Mouse (Mus musculus) midbrain, embryonic 14.5 days (tissue): ENCODE measurements around the gene Metap2. TPM values are rescaled to one million over a fixed set of nuclear protein-coding genes. Genes with fewer than 3 reads are reported as not detected.

Experiments
- ATAC-seq: fragments of 200-750 bp; cut with Nextera tagmentation; 2 replicates; pipeline ENCODE4 v1.8.0; 2017; ENCODE audit warnings: moderate number of reproducible peaks, moderate library complexity; ENCODE audit not compliant: low FRiP score, low TSS enrichment
- DNase-seq: peaks from one replicate; pipeline ENCODE4 v3.0.0-alpha.2; 2015
- H3K27ac ChIP-seq: fragments of 300-500 bp; sonication (generic); replicated peaks from 2 replicates; pipeline ENCODE4 v1.5.1; 2014; ENCODE audit warnings: mild to moderate bottlenecking, low read depth, low read length, moderate library complexity
- H3K27me3 ChIP-seq: fragments of 300-500 bp; sonication (generic); 2 replicates; pipeline ENCODE4 v1.6.1; 2014; ENCODE audit warnings: low read length, control low read depth, mixed read lengths; ENCODE audit not compliant: control insufficient read depth, insufficient read depth
- H3K36me3 ChIP-seq: fragments of 300-500 bp; sonication (generic); 2 replicates; pipeline ENCODE4 v1.6.1; 2014; ENCODE audit warnings: low read length, control low read depth; ENCODE audit not compliant: control insufficient read depth, insufficient read depth
- H3K4me1 ChIP-seq: fragments of 300-500 bp; sonication (generic); 2 replicates; pipeline ENCODE4 v1.6.1; 2014; ENCODE audit warnings: mild to moderate bottlenecking, antibody characterized with exemption, low read length, control low read depth; ENCODE audit not compliant: control insufficient read depth, insufficient read depth
- H3K4me2 ChIP-seq: fragments of 300-500 bp; sonication (generic); 2 replicates; pipeline ENCODE4 v1.6.1; 2014; ENCODE audit warnings: mild to moderate bottlenecking, low read length, moderate library complexity
- H3K4me3 ChIP-seq: fragments of 300-500 bp; sonication (generic); replicated peaks from 2 replicates; pipeline ENCODE4 v1.5.1; 2014; ENCODE audit warnings: low read depth, low read length
- H3K9ac ChIP-seq: fragments of 300-500 bp; sonication (generic); replicated peaks from 2 replicates; pipeline ENCODE4 v1.6.1; 2014; ENCODE audit warnings: mild to moderate bottlenecking, low read length, moderate library complexity
- H3K9me3 ChIP-seq: fragments of 300-500 bp; sonication (generic); 2 replicates; pipeline ENCODE4 v1.6.1; 2016; ENCODE audit warnings: low read length, control low read depth, mixed read lengths; ENCODE audit not compliant: control insufficient read depth
- WGBS: fragments of 180-500 bp; shearing (Covaris S2); extraction: QIAGEN DNeasy Blood & Tissue Kit; methylation state at CpG from one replicate; pipeline ENCODE4 v1.1.7; 2014; 5-methylcytosine and 5-hydroxymethylcytosine counted together
- polyA plus RNA-seq: library from polyadenylated mRNA; unstranded; fragments of >200 nt; fragmentation: Nextera tagmentation; extraction: Ambion mirVana; gene quantifications from 2 replicates; pipeline ENCODE4 v1.2.1, GENCODE M21; 2014

Metap2 gene
- polyA plus RNA-seq = 142 and 173 TPM in 2 replicates

GRCm38 (mm10) chr10:93897043-93897646 is at the start of gene Metap2:
Gene Metap2, minus strand, starts transcription at chr10:93897093.
- no peak within 1 kb of the TSS for H3K27ac ChIP-seq
- 67% methylated on average over 7 of the region's 7 CpGs for WGBS
- H3K9me3 ChIP-seq = no peaks in the 10 kb centered on the region
- no peaks in the 10 kb centered on the region for H3K36me3 ChIP-seq
- no peak within 1 kb of the TSS for H3K4me2 ChIP-seq
- ATAC-seq (no peak), DNase-seq (no peak)
- H3K4me1 ChIP-seq = no peaks in the 10 kb centered on the region
- H3K4me3 ChIP-seq = no peak within 1 kb of the TSS
- H3K9ac ChIP-seq = no peak within 1 kb of the TSS
- no peaks in the 10 kb centered on the region for H3K27me3 ChIP-seq

- Histone ChIP-seq H3K9me3 (no peaks in the 10 kb centered on the region), H3K27ac (no peak overlapping the region), H3K4me2 (no peak overlapping the region), H3K9ac (no peak overlapping the region), H3K4me3 (no peak overlapping the region), H3K4me1 (no peaks in the 10 kb centered on the region), H3K36me3 (no peaks in the 10 kb centered on the region), H3K27me3 (no peaks in the 10 kb centered on the region)
- ATAC-seq (no peak), DNase-seq (no peak)
- WGBS = 72% methylated on average over 9 of the region's 9 CpGs
These were observed 49.1 kb upstream of the Metap2 start for GRCm38 (mm10) chr10:93945843-93946499.

GRCm38 (mm10) chr10:93945364-93945763 is 48.5 kb upstream of the Metap2 start:
- DNase-seq (peak; percentile 70), ATAC-seq (no peak)
- Histone ChIP-seq H3K27ac (no peak overlapping the region), H3K9me3 (no peaks in the 10 kb centered on the region), H3K27me3 (no peaks in the 10 kb centered on the region), H3K4me2 (no peak overlapping the region), H3K36me3 (no peaks in the 10 kb centered on the region), H3K4me1 (no peaks in the 10 kb centered on the region), H3K9ac (no peak overlapping the region), H3K4me3 (no peak overlapping the region)
- 41% methylated on average over 4 of the region's 4 CpGs for WGBS

- WGBS = 43% methylated on average over 5 of the region's 5 CpGs
- DNase-seq (no peak), ATAC-seq (no peak)
- H3K4me1 ChIP-seq = no peaks in the 10 kb centered on the region
- H3K4me2 ChIP-seq = no peak overlapping the region
- no peak overlapping the region for H3K27ac ChIP-seq
- no peaks in the 10 kb centered on the region for H3K9me3 ChIP-seq
- H3K27me3 ChIP-seq = no peaks in the 10 kb centered on the region
- no peak overlapping the region for H3K9ac ChIP-seq
- H3K4me3 ChIP-seq = no peak overlapping the region
- no peaks in the 10 kb centered on the region for H3K36me3 ChIP-seq
These were observed 47.3 kb upstream of the Metap2 start for GRCm38 (mm10) chr10:93944241-93944640.

GRCm38 (mm10) chr10:93940279-93940678 is 43.4 kb upstream of the Metap2 start:
- Histone ChIP-seq H3K27ac (no peak overlapping the region), H3K4me2 (no peak overlapping the region), H3K36me3 (no peaks in the 10 kb centered on the region), H3K27me3 (no peaks in the 10 kb centered on the region), H3K9me3 (no peaks in the 10 kb centered on the region), H3K9ac (no peak overlapping the region), H3K4me3 (no peak overlapping the region), H3K4me1 (no peaks in the 10 kb centered on the region)
- WGBS = 71% methylated on average over 5 of the region's 5 CpGs
- no peak for ATAC-seq
- no peak for DNase-seq

GRCm38 (mm10) chr10:93939676-93940075 is 42.8 kb upstream of the Metap2 start:
- Histone ChIP-seq H3K36me3 (no peaks in the 10 kb centered on the region), H3K9me3 (no peaks in the 10 kb centered on the region), H3K27ac (no peak overlapping the region), H3K4me2 (no peak overlapping the region), H3K4me3 (no peak overlapping the region), H3K27me3 (no peaks in the 10 kb centered on the region), H3K4me1 (no peaks in the 10 kb centered on the region), H3K9ac (no peak overlapping the region)
- ATAC-seq = no peak
- peak; percentile 43 for DNase-seq
- WGBS = 32% methylated on average over 8 of the region's 8 CpGs

- no peak for ATAC-seq
These were observed 42.0 kb upstream of the Metap2 start for GRCm38 (mm10) chr10:93938844-93939271.

GRCm38 (mm10) chr10:93933980-93934379 is 37.1 kb upstream of the Metap2 start:
- H3K36me3 ChIP-seq = no peaks in the 10 kb centered on the region
- peak; percentile 76 for DNase-seq
- no peak for ATAC-seq
- H3K9me3 ChIP-seq = no peaks in the 10 kb centered on the region
- H3K27ac ChIP-seq = no peak overlapping the region
- 45% methylated on average over 9 of the region's 9 CpGs for WGBS
- 0 out of 2 replicates have a peak, but pooled peaks cover 6% of the 10 kb centered on the region for H3K4me1 ChIP-seq
- H3K4me3 ChIP-seq = no peak overlapping the region
- no peak overlapping the region for H3K9ac ChIP-seq
- no peaks in the 10 kb centered on the region for H3K27me3 ChIP-seq
- H3K4me2 ChIP-seq = no peak overlapping the region

More at GRCm38 (mm10) chr10:93938844-93939271, 42.0 kb upstream of the Metap2 start:
- no peaks in the 10 kb centered on the region for H3K36me3 ChIP-seq
- H3K27me3 ChIP-seq = no peaks in the 10 kb centered on the region
- H3K9ac ChIP-seq = no peak overlapping the region
- no peak overlapping the region for H3K4me2 ChIP-seq
- no peak overlapping the region for H3K4me3 ChIP-seq
- 86% methylated on average over 20 of the region's 20 CpGs for WGBS
- no peak for DNase-seq
- no peaks in the 10 kb centered on the region for H3K9me3 ChIP-seq
- no peak overlapping the region for H3K27ac ChIP-seq
- 0 out of 2 replicates have a peak, but pooled peaks cover 5% of the 10 kb centered on the region for H3K4me1 ChIP-seq

GRCm38 (mm10) chr10:93932861-93933260 is 36.0 kb upstream of the Metap2 start:
- DNase-seq (no peak), ATAC-seq (no peak)
- H3K36me3 ChIP-seq = no peaks in the 10 kb centered on the region
- H3K4me3 ChIP-seq = no peak overlapping the region
- H3K27ac ChIP-seq = no peak overlapping the region
- H3K9ac ChIP-seq = no peak overlapping the region
- 32% methylated on average over 5 of the region's 5 CpGs for WGBS
- H3K9me3 ChIP-seq = no peaks in the 10 kb centered on the region
- no peak overlapping the region for H3K4me2 ChIP-seq
- H3K27me3 ChIP-seq = no peaks in the 10 kb centered on the region
- 0 out of 2 replicates have a peak, but pooled peaks cover 6% of the 10 kb centered on the region for H3K4me1 ChIP-seq
